Mouse (Mus musculus) inflammation-experienced regulatory T-cells, adult 6 months (primary cell): ENCODE data around the gene Adgra1. TPM values are rescaled to one million over a fixed set of nuclear protein-coding genes. Genes with fewer than 3 reads are reported as not detected.

Experiments used
- ATAC-seq: one replicate; pipeline ENCODE4 v1.8.0; 2017
- polyA plus RNA-seq, 3 experiments: library from polyadenylated mRNA; unstranded; fragments of 100-300 nt; shearing (Covaris generic); gene quantifications; one replicate each; pipeline ENCODE4 v1.2.1; 2017

The Adgra1 gene
- polyA plus RNA-seq, 3 experiments from 2014 or later = not detected

DNA sequence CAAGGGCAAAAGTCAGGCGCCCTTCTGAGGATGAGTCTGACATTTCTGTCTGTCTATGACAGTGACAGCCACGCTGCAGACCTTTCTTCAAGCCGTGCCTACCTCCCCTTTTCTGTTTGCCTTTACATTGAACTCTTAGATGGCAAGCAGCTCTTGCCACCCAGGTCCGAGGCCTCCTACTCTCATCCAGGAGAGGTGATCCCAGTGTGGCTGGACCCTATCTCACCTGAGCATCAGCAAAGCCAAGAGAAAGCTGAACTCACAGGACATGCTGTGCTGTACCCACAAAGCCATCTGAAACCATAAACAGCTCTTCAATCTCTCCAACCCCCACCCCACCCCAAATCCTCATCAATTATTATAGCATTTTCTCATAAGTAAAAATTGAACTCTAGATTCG lies 16.7 kb downstream of the Adgra1 start:
- no peak for ATAC-seq

GRCm38 (mm10) chr7:139851098-139851497 lies 17.1 kb downstream of the Adgra1 start:
- no peak for ATAC-seq

DNA sequence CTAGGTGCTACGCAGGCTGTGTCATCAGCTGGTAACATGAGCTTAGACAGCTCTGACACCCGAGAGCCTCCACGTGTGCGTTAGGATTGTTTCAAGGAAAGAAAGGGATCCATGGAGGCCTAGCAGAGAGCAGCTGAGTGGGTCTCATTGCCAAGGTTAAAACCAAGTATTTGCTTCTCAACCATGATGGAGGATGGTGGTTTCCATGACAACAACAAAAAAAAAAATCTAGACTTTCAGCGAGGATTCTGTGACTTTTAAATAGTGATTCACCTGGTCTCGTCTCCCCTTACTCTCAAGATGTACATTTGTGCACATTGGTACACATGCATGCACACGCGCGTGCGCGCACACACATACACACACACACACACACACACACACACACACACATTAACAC lies 21.3 kb downstream of the Adgra1 start:
- no peak for ATAC-seq

GRCm38 (mm10) chr7:139861411-139861810 lies 27.4 kb downstream of the Adgra1 start:
- no peak for ATAC-seq

- no peak for ATAC-seq
Observed at GRCm38 (mm10) chr7:139863076-139863475, 29.1 kb downstream of the Adgra1 start.

- ATAC-seq = no peak
Observed at GRCm38 (mm10) chr7:139864253-139864652, 30.3 kb downstream of the Adgra1 start.

GRCm38 (mm10) chr7:139864871-139865270 lies 30.9 kb downstream of the Adgra1 start:
- no peak for ATAC-seq

GRCm38 (mm10) chr7:139871014-139871413 lies 37.0 kb downstream of the Adgra1 start:
- no peak for ATAC-seq

- no peak for ATAC-seq
Observed at GRCm38 (mm10) chr7:139877167-139877792, 43.3 kb downstream of the Adgra1 start.

- ATAC-seq = no peak
Observed at GRCm38 (mm10) chr7:139878122-139878521, 44.1 kb downstream of the Adgra1 start.

GRCm38 (mm10) chr7:139878621-139879020 lies 44.6 kb downstream of the Adgra1 start:
- ATAC-seq = no peak

DNA sequence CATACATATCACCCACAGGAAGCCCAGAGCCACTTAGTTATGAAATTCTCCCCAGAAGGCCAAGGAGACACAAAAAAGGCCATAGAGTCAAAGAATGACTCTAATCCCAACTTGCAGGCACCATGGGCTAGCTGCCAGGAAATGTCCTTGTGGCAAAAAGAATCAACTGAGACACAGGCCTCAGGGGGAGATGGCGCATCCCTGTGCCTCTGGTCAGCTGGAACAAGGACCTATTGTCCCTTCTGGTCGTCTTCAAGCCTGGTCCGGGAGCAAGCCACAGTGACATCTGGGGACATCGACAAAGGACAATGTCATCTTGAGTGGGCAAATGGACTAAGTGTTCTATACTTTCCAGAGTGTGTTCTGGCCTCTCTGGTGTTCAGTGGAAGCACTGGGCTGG lies 49.6 kb downstream of the Adgra1 start:
- no peak for ATAC-seq

- ATAC-seq = no peak
Observed at GRCm38 (mm10) chr7:139891779-139892178, 57.8 kb downstream of the Adgra1 start.

DNA sequence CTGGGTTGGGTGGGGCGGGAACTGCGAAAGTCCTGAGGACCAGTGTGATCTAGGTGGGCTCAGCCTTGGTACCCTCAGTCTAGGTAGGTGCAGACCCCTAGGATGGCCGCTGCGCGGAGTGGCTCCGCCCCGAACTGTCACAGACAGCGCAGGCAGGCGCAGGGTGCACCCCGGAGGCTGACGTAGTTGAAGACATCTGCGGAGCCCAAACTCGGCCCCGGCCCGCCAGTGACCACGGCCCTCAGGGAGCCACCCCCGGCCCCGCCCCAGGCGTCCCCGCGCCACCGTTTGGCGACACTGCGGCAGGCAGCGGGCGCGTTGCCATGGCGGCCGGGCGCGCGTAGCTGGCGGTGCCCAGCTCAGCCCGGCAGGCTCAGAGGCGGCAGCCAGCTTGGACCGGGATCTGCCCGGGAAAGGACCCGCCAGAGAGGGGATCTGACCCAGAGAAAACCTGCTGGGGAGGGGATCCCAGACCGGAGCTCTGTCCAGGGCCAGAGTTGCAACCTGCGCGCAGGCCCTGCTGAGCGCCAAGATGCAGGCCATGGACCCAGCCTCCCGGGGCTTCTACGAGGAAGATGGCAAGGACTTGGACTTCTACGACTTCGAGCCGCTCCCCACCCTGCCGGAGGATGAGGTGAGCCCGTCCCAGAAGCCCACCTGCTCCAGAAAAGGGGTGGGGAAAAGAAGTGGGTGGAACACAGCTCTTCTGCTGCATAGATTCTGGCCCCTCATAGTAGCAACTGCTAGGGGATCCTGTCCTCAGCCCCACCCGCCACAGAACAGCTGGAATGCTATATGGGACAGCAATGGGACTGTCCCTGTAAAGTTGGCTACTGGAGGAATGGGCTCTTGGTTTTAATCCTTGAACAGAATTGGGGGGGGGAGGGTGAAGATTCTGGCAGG lies 60.9 kb downstream of the Adgra1 start, which contains the start of gene Kndc1:
Gene Kndc1 (plus strand): TSS at position 42 of the 903 bp plus-strand sequence.
- ATAC-seq = no peak

DNA sequence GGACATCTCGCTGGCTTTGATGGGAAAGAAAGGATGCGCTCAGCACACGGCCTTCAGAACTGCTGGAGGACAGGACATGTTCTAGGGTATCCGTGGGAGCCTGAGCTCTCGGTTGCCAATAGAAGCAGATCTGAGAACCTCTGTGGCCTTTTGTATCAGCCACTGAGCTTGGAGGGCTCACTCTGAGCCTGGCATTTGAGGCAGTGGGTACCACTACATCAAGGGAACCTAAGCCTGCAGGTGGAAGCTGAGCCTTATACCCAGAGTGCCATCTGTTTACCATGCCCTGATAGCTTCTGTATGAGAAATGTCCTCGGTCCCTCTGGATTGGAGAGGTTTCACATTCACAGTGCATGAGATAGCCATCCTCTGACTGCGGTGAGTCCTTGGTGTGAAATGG lies 62.3 kb downstream of the Adgra1 start:
- no peak for ATAC-seq

- no peak for ATAC-seq
Observed at GRCm38 (mm10) chr7:139896796-139897195, 62.8 kb downstream of the Adgra1 start.

- no peak for ATAC-seq
Observed at GRCm38 (mm10) chr7:139898606-139899005, 64.6 kb downstream of the Adgra1 start.

DNA sequence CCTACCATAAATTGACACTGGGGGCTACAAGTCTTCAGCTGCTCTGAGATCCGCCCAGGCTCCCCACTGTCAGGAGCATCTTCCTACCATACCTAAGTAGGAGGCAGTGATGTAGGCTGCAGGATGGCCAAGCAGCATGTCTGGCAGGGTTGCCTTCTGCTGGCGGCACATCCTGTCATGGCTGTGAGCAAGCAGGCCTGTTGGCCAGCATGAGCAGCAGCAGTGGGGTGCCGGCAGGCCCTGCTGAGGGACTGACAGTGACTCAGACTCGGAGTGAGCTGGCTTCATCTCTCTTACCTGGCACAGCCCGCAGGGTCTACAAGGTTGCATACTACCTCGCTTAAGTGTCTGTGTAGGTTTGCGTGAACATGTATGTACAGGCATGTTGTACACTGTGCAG lies 65.5 kb downstream of the Adgra1 start:
- no peak for ATAC-seq

GRCm38 (mm10) chr7:139900456-139900855 lies 66.5 kb downstream of the Adgra1 start:
- no peak for ATAC-seq

- ATAC-seq = no peak
Observed at GRCm38 (mm10) chr7:139900896-139901295, 66.9 kb downstream of the Adgra1 start.

GRCm38 (mm10) chr7:139901981-139902380 lies 68.0 kb downstream of the Adgra1 start:
- no peak for ATAC-seq

- ATAC-seq = peak; percentile 51
Observed at GRCm38 (mm10) chr7:139905261-139905660, 71.3 kb downstream of the Adgra1 start.

- ATAC-seq = peak; percentile 86
Observed at GRCm38 (mm10) chr7:139905661-139906060, 71.7 kb downstream of the Adgra1 start.

DNA sequence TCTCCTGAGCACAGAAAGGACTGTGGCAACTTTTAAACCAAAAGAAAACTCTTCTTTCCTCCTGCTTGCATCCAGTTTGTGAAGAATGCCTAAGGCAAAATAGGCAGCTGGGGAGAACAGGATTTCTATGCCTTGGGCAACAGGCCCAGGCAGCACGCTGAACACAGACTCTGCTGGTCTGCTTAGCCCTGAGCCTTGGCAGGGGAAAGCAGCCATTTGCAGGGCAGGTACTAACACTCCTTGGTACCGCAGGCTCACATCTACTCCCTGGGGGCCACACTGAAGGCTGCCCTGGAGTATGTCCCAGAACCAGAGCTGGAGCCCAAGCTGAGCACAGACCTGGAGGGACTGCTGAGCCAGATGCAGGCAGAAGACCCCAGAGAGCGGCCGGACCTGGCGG lies 74.2 kb downstream of the Adgra1 start:
- ATAC-seq = no peak
